Mouse (Mus musculus): ENCODE measurements around the gene Slc35c2. TPM values are rescaled to one million over a fixed set of nuclear protein-coding genes. Genes with fewer than 3 reads are reported as not detected.
A peak's percentile ranks its signal among the peaks of the same experiment; 100 is the strongest.

Gene Slc35c2
- polyA plus RNA-seq, 1 experiment from 2014 or later = 65.6 TPM

GRCm38 (mm10) chr2:165271326-165271725, 16.3 kb downstream of the Slc35c2 start:
- 9% methylated on average over 8 of the region's 8 CpGs for WGBS
- Histone ChIP-seq H3K36me3 (no peaks in the 10 kb centered on the region), H3K27me3 (replicated peaks) (0 out of 2 replicates have a peak, but pooled peaks cover 3% of the 10 kb centered on the region), H3K4me1 (peaks cover 47% of the 10 kb centered on the region), H3K27ac (replicated peaks) (no peak overlapping the region), H3K4me3 (replicated peaks) (no peak overlapping the region), H3K9me3 (replicated peaks) (no peaks in the 10 kb centered on the region), H3K9ac (replicated peaks) (no peak overlapping the region), H3K4me2 (no peak overlapping the region)
- no peak for ATAC-seq (ENCODE audit: low FRiP score)

GRCm38 (mm10) chr2:165270858-165271257, 16.8 kb downstream of the Slc35c2 start:
- H3K36me3 ChIP-seq = no peaks in the 10 kb centered on the region
- peaks cover 50% of the 10 kb centered on the region for H3K4me1 ChIP-seq
- H3K4me3 ChIP-seq (replicated peaks) = no peak overlapping the region
- H3K9me3 ChIP-seq (replicated peaks) = no peaks in the 10 kb centered on the region
- no peak for ATAC-seq (ENCODE audit: low FRiP score)
- no peak overlapping the region for H3K4me2 ChIP-seq
- H3K27me3 ChIP-seq (replicated peaks) = 0 out of 2 replicates have a peak, but pooled peaks cover 3% of the 10 kb centered on the region
- H3K9ac ChIP-seq (replicated peaks) = no peak overlapping the region
- WGBS = 57% methylated on average over 7 of the region's 7 CpGs
- no peak overlapping the region for H3K27ac ChIP-seq (replicated peaks)

- Histone ChIP-seq H3K4me2 (peak overlapping the region; percentile 29), H3K27ac (replicated peaks) (0 out of 2 replicates have a peak overlapping the region, but pooled peaks have one; percentile 9), H3K36me3 (no peaks in the 10 kb centered on the region), H3K4me1 (peaks cover 30% of the 10 kb centered on the region), H3K9ac (replicated peaks) (no peak overlapping the region), H3K4me3 (replicated peaks) (no peak overlapping the region), H3K27me3 (replicated peaks) (peaks cover 14% of the 10 kb centered on the region), H3K9me3 (replicated peaks) (no peaks in the 10 kb centered on the region)
- 5% methylated on average over 12 of the region's 12 CpGs for WGBS
- ATAC-seq (ENCODE audit: low FRiP score) = no peak
Measured at GRCm38 (mm10) chr2:165266739-165267138, 20.9 kb downstream of the Slc35c2 start.

GRCm38 (mm10) chr2:165263861-165264260, 23.8 kb downstream of the Slc35c2 start:
- no peak for ATAC-seq (ENCODE audit: low FRiP score)
- no peak overlapping the region for H3K4me3 ChIP-seq (replicated peaks)
- H3K9ac ChIP-seq (replicated peaks) = no peak overlapping the region
- H3K4me1 ChIP-seq = peaks cover 23% of the 10 kb centered on the region
- peaks cover 19% of the 10 kb centered on the region for H3K27me3 ChIP-seq (replicated peaks)
- no peaks in the 10 kb centered on the region for H3K9me3 ChIP-seq (replicated peaks)
- no peaks in the 10 kb centered on the region for H3K36me3 ChIP-seq
- H3K27ac ChIP-seq (replicated peaks) = no peak overlapping the region
- H3K4me2 ChIP-seq = no peak overlapping the region
- WGBS = 44% methylated on average over 7 of the region's 7 CpGs

GRCm38 (mm10) chr2:165262274-165262990, 25.2 kb downstream of the Slc35c2 start:
- ATAC-seq (ENCODE audit: low FRiP score) = no peak
- Histone ChIP-seq H3K9ac (replicated peaks) (no peak overlapping the region), H3K9me3 (replicated peaks) (no peaks in the 10 kb centered on the region), H3K4me3 (replicated peaks) (no peak overlapping the region), H3K27ac (replicated peaks) (no peak overlapping the region), H3K27me3 (replicated peaks) (peaks cover 23% of the 10 kb centered on the region), H3K36me3 (no peaks in the 10 kb centered on the region), H3K4me2 (no peak overlapping the region), H3K4me1 (peaks cover 28% of the 10 kb centered on the region)
- 72% methylated on average over 18 of the region's 18 CpGs for WGBS

GRCm38 (mm10) chr2:165259859-165260258, 27.8 kb downstream of the Slc35c2 start:
- Histone ChIP-seq H3K27ac (replicated peaks) (no peak overlapping the region), H3K9ac (replicated peaks) (no peak overlapping the region), H3K4me3 (replicated peaks) (no peak overlapping the region), H3K36me3 (no peaks in the 10 kb centered on the region), H3K27me3 (replicated peaks) (peaks cover 39% of the 10 kb centered on the region), H3K4me1 (peaks cover 22% of the 10 kb centered on the region), H3K9me3 (replicated peaks) (no peaks in the 10 kb centered on the region), H3K4me2 (no peak overlapping the region)
- 0 out of 2 replicates have a peak, but pooled peaks have one; percentile 35 for ATAC-seq (ENCODE audit: low FRiP score)
- WGBS = 43% methylated on average over 8 of the region's 8 CpGs

GRCm38 (mm10) chr2:165258321-165258720, 29.3 kb downstream of the Slc35c2 start:
- Histone ChIP-seq H3K36me3 (no peaks in the 10 kb centered on the region), H3K4me2 (no peak overlapping the region), H3K4me3 (replicated peaks) (no peak overlapping the region), H3K9me3 (replicated peaks) (no peaks in the 10 kb centered on the region), H3K27ac (replicated peaks) (no peak overlapping the region), H3K4me1 (peaks cover 29% of the 10 kb centered on the region), H3K9ac (replicated peaks) (no peak overlapping the region), H3K27me3 (replicated peaks) (peaks cover 52% of the 10 kb centered on the region)
- 68% methylated on average over 6 of the region's 6 CpGs for WGBS
- no peak for ATAC-seq (ENCODE audit: low FRiP score)

GRCm38 (mm10) chr2:165257151-165257834, 30.4 kb downstream of the Slc35c2 start:
- ATAC-seq (ENCODE audit: low FRiP score) = no peak
- Histone ChIP-seq H3K4me3 (replicated peaks) (no peak overlapping the region), H3K27ac (replicated peaks) (no peak overlapping the region), H3K4me1 (peaks cover 29% of the 10 kb centered on the region), H3K9me3 (replicated peaks) (no peaks in the 10 kb centered on the region), H3K9ac (replicated peaks) (no peak overlapping the region), H3K4me2 (no peak overlapping the region), H3K27me3 (replicated peaks) (peaks cover 56% of the 10 kb centered on the region), H3K36me3 (no peaks in the 10 kb centered on the region)
- 36% methylated on average over 11 of the region's 11 CpGs for WGBS

- H3K27me3 ChIP-seq (replicated peaks) = peaks cover 55% of the 10 kb centered on the region
- no peaks in the 10 kb centered on the region for H3K36me3 ChIP-seq
- no peak overlapping the region for H3K9ac ChIP-seq (replicated peaks)
- H3K27ac ChIP-seq (replicated peaks) = no peak overlapping the region
- no peak overlapping the region for H3K4me2 ChIP-seq
- 71% methylated on average over 10 of the region's 10 CpGs for WGBS
- H3K9me3 ChIP-seq (replicated peaks) = no peaks in the 10 kb centered on the region
- H3K4me1 ChIP-seq = peaks cover 29% of the 10 kb centered on the region
- H3K4me3 ChIP-seq (replicated peaks) = no peak overlapping the region
- no peak for ATAC-seq (ENCODE audit: low FRiP score)
Measured at GRCm38 (mm10) chr2:165256213-165256612, 31.5 kb downstream of the Slc35c2 start.

GRCm38 (mm10) chr2:165253867-165254266, 33.8 kb downstream of the Slc35c2 start:
- H3K36me3 ChIP-seq = no peaks in the 10 kb centered on the region
- no peak overlapping the region for H3K9ac ChIP-seq (replicated peaks)
- peaks cover 24% of the 10 kb centered on the region for H3K4me1 ChIP-seq
- 8% methylated on average over 10 of the region's 10 CpGs for WGBS
- peaks cover 54% of the 10 kb centered on the region for H3K27me3 ChIP-seq (replicated peaks)
- H3K9me3 ChIP-seq (replicated peaks) = no peaks in the 10 kb centered on the region
- ATAC-seq (ENCODE audit: low FRiP score) = 0 out of 2 replicates have a peak, but pooled peaks have one; percentile 51
- no peak overlapping the region for H3K4me3 ChIP-seq (replicated peaks)
- no peak overlapping the region for H3K4me2 ChIP-seq
- H3K27ac ChIP-seq (replicated peaks) = no peak overlapping the region

GRCm38 (mm10) chr2:165253269-165253668, 34.4 kb downstream of the Slc35c2 start:
- no peaks in the 10 kb centered on the region for H3K9me3 ChIP-seq (replicated peaks)
- H3K4me1 ChIP-seq = peaks cover 21% of the 10 kb centered on the region
- H3K9ac ChIP-seq (replicated peaks) = no peak overlapping the region
- no peaks in the 10 kb centered on the region for H3K36me3 ChIP-seq
- H3K4me3 ChIP-seq (replicated peaks) = no peak overlapping the region
- H3K27ac ChIP-seq (replicated peaks) = no peak overlapping the region
- no peak for ATAC-seq (ENCODE audit: low FRiP score)
- WGBS = 84% methylated on average over 8 of the region's 8 CpGs
- H3K27me3 ChIP-seq (replicated peaks) = peaks cover 54% of the 10 kb centered on the region
- no peak overlapping the region for H3K4me2 ChIP-seq

GRCm38 (mm10) chr2:165252801-165253200, 34.9 kb downstream of the Slc35c2 start:
- ATAC-seq (ENCODE audit: low FRiP score) = no peak
- H3K9ac ChIP-seq (replicated peaks) = no peak overlapping the region
- 49% methylated on average over 9 of the region's 9 CpGs for WGBS
- H3K27ac ChIP-seq (replicated peaks) = no peak overlapping the region
- H3K27me3 ChIP-seq (replicated peaks) = peaks cover 50% of the 10 kb centered on the region
- H3K4me2 ChIP-seq = no peak overlapping the region
- H3K4me1 ChIP-seq = peaks cover 21% of the 10 kb centered on the region
- no peak overlapping the region for H3K4me3 ChIP-seq (replicated peaks)
- no peaks in the 10 kb centered on the region for H3K36me3 ChIP-seq
- no peaks in the 10 kb centered on the region for H3K9me3 ChIP-seq (replicated peaks)

Data from neural tube, embryonic 15.5 days (tissue).